Mouse (Mus musculus): ENCODE data around the gene Oas1g.
"Not testable (repeated sequence)": the region's sequence is repeated elsewhere in the genome, so short reads cannot be mapped to it uniquely, and the experiment has no call there.

DNA sequence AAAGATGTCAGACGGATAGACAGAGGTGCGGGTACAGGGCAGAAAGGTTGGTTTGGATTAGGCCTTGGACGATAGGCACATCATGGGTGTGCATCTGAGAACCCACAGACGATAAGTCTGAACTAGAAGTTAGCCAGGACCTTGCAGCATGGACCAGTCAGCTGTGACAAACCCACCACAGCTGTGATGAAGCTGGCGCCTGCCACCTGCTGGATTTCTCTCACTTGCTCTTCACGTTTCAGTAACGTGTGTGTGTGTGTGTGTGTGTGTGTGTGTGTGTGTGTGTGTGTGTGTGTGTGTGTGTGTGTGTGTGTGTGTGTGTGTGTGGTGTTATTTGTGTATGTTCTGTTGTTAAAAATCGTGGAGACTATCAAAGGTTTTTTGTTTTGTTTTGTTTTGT lies 26.8 kb upstream of the Oas1g start, which contains the start of gene Oas1d:
- not testable (repeated sequence) for TF ChIP-seq CTCF (IDR thresholded peaks at IDR 0.05 in 2 of 3, conservative IDR thresholded peaks at IDR 0.05 in 1 of 3; ENCODE audit: control insufficient read depth in 1 of 3, insufficient read depth in 1 of 3, low read depth in 2 of 3, low read length in 3 of 3, poor library complexity in 1 of 3, severe bottlenecking in 1 of 3); MAX (IDR thresholded peaks at IDR 0.05; ENCODE audit: low read length); EP300 (IDR thresholded peaks at IDR 0.05; ENCODE audit: low read depth in 1 of 2, low read length in 2 of 2); POLR2A (IDR thresholded peaks at IDR 0.05; ENCODE audit: control insufficient read depth in 1 of 2, insufficient read depth in 1 of 2, low read depth in 1 of 2, low read length in 2 of 2, poor library complexity in 1 of 2); TAL1 (IDR thresholded peaks at IDR 0.05; ENCODE audit: low read length); MAZ (IDR thresholded peaks at IDR 0.05; ENCODE audit: low read depth, low read length)
